Mouse (Mus musculus) layer of hippocampus, adult 8-10 months (tissue): ENCODE measurements around the gene Sh2d6. TPM values are rescaled to one million over a fixed set of nuclear protein-coding genes. Genes with fewer than 3 reads are reported as not detected.

Source experiments
- total RNA-seq, 4 experiments: library from RNA; stranded (reverse); gene quantifications; 2 replicates each; pipeline ENCODE4 v1.2.4; 2022

The Sh2d6 gene
- total RNA-seq, 4 experiments from 2014 or later, result 0.47 to 1.8 (median 1.3) TPM

Other genes starting within 250 kb of the Sh2d6 start
- not detected for gene Sftpb, start 217.1 kb downstream of the Sh2d6 start, total RNA-seq
- 10 to 100 TPM; 31.3 to 34.3 (median 32.4) TPM for gene Usp39, start 176.5 kb downstream of the Sh2d6 start, total RNA-seq
- 10 to 100 TPM; 15.6 to 19.6 (median 18.1) TPM for gene 0610030E20Rik, start 174.4 kb downstream of the Sh2d6 start, total RNA-seq
- 10 to 100 TPM; 10.9 to 13.4 (median 11.4) TPM for gene Tmem150a, start 166.3 kb downstream of the Sh2d6 start, total RNA-seq
- gene Rnf181, start 154.8 kb downstream of the Sh2d6 start, total RNA-seq, result 10 to 100 TPM; 72.3 to 86.0 (median 78.8) TPM
- 1 to 10 TPM; 3.8 to 8.8 (median 7.4) TPM for gene Vamp5, start 141.2 kb downstream of the Sh2d6 start, total RNA-seq
- gene Vamp8, start 131.0 kb downstream of the Sh2d6 start, total RNA-seq, result 10 to 100 TPM; 12.5 to 33.9 (median 22.4) TPM
- gene Ggcx, start 107.4 kb downstream of the Sh2d6 start, total RNA-seq, result 10 to 100 TPM; 24.5 to 33.3 (median 28.5) TPM
- gene Mat2a, start 82.1 kb downstream of the Sh2d6 start, total RNA-seq, result 100 to 1,000 TPM; 176 to 184 (median 179) TPM
- gene Capg, start 22.7 kb upstream of the Sh2d6 start, total RNA-seq, result 10 to 100 TPM in 2 of 4 experiments, 1 to 10 TPM in 2; 4.6 to 31.2 (median 16.4) TPM
- 10 to 100 TPM; 24.3 to 30.2 (median 26.8) TPM for gene Elmod3, start 76.7 kb upstream of the Sh2d6 start, total RNA-seq
- 100 to 1,000 TPM in 1 of 4 experiments, 10 to 100 TPM in 3; 63.5 to 114 (median 84.2) TPM for gene Retsat, start 76.8 kb upstream of the Sh2d6 start, total RNA-seq
- 100 to 1,000 TPM in 2 of 4 experiments, 10 to 100 TPM in 2; 92.8 to 106 (median 98.1) TPM for gene Tgoln1, start 95.3 kb upstream of the Sh2d6 start, total RNA-seq